Mouse (Mus musculus): Measurements from ENCODE around the gene Gm49387.

DNA sequence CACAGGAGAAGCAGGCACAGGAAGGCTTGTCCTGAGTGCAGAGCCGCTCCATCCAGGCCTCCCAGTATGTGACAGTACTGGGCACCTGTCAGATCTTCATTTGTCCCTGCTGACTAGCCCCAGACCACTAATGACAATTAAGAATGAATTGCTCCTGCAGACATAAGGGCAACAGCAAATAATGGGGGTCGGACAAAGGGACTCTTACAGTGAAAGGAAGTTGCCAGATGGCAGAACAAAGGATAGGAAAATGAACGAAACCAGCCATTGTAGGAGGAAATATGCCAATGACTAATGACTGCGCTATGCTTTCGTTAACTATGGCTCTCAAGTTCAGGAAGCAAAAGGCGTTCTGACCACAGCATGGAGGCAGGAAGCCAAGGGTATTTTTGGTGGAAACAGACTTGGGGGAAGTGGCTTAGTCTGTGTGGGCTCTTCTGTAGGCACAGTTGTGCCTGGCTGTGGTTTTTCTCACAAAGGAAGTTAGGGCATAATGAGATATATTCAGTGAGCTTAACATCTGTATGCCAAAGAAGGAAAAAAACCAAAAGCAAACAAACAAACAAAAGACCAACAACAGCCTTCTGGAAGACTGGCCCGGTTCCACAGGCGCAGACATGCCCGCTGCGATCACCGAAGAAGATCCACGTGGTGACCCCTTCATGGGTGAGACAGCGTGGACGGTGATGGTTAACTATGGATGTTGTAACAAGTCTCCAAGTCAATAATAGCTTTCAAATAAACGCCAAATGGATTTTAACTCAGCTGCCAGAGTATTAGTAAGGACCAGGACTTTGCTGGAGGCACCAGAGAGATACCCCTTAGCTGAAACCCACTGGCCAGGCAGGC lies 29.2 kb upstream of the Gm49387 start:
- TF ChIP-seq CTCF (IDR thresholded peaks at IDR 0.05; ENCODE audit: low read depth, low read length) = no peak
- no peak for TF ChIP-seq GATA1 (IDR thresholded peaks at IDR 0.05; ENCODE audit: borderline replicate concordance, low read length)
- no peak for TF ChIP-seq TAL1 (conservative IDR thresholded peaks at IDR 0.05; ENCODE audit: low read depth, low read length)

Measured in G1E (cell line).